Mouse (Mus musculus): ENCODE data around the gene Pvr.

- TF ChIP-seq CTCF (IDR thresholded peaks at IDR 0.05; ENCODE audit: borderline replicate concordance, control insufficient read depth, extremely low read depth, insufficient read depth, low read length, poor library complexity) (0 out of 2 replicates have a peak, but pooled peaks have one; percentile 10), POLR2A (IDR thresholded peaks at IDR 0.05; ENCODE audit: control insufficient read depth, extremely low read depth, insufficient read depth, low read length, poor library complexity) (no peak)
Measured at GRCm38 (mm10) chr7:19920506-19921261, at the start of gene Pvr.
